Mouse (Mus musculus) MEL-GATA-1-ER (cell line): ENCODE results near the gene Col4a1.

ENCODE experiments used
- DNase-seq: peaks from one replicate; pipeline ENCODE4 v3.0.0-alpha.2; 2012; ENCODE audit warnings: low read depth; ENCODE audit errors: extremely low read depth

Gene Col4a1

GRCm38 (mm10) chr8:11266471-11266870 lies 46.2 kb downstream of the Col4a1 start:
- no peak for DNase-seq

DNA sequence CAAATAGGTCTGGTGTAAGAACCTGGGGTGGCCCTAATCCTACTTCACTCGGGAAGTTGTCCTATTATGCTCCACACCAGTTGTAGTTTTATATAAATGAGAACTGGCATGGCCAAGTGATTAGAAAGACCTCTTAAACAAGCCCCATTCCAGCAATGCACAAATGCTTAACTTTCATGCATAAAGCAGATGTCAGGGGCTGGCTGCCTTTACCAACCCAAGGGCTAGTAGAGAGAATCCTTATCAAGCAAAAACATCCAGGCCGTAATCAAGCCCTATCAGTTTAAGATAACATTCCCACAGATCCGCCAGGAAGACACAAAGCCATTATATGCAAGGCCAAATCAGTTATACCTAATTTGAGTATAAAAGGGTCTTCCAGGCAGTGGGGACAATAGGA lies 46.7 kb downstream of the Col4a1 start:
- no peak for DNase-seq

GRCm38 (mm10) chr8:11263848-11264247 lies 48.8 kb downstream of the Col4a1 start:
- no peak for DNase-seq

- no peak for DNase-seq
These were observed 50.4 kb downstream of the Col4a1 start for GRCm38 (mm10) chr8:11262031-11262735.

GRCm38 (mm10) chr8:11259832-11260615 lies 52.6 kb downstream of the Col4a1 start:
- no peak for DNase-seq

DNA sequence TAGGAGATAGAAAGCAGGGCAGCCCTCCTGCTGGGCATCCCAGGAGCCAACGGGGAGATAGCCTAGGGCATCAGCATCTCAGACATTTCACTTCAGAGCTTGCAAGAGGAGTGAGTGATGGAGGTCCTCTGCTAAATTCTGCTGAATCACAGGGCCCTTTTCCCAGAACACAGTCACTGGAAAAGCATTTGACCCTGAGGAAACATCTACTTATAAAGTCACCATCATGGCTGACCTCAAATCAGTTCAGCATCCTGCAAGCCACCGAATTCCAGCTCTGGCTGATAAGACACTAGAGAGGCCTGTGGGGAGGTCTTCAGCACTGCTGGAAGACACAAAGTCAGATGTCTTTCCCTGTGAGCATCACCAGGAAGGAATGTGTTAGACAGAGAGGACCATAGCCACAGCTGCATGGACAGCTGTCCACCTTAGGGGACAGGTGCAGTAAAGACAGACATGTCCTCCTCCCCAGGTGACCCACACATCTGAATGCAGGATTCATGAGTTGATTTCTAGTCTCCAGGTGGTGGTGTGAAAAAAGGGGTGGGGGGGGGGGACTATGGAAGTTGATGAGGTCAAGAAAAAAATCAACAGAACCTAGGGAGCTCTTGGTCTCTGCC lies 54.0 kb downstream of the Col4a1 start:
- DNase-seq = no peak

- DNase-seq = no peak
These were observed 55.3 kb downstream of the Col4a1 start for GRCm38 (mm10) chr8:11257079-11258017.

- no peak for DNase-seq
These were observed 56.2 kb downstream of the Col4a1 start for GRCm38 (mm10) chr8:11256405-11256804.

DNA sequence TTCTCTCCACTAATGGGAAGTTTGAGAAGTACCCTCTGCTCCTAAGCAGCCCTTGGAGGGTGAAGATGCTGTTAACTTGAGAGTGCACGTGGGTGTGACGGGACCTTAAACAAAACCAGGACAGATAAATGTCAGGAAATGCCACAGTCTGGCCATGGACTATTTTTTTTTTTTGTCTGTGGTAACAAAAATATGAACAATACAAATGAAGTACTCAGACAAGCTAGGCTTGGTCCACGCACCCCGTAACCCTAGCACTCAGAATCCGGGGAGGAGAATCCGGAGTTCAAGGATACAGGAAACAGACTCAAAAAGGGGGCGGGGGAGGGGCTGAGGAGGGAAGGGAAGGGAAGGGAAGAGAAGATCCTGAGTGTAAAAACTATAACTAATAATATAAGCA lies 56.9 kb downstream of the Col4a1 start:
- no peak for DNase-seq

DNA sequence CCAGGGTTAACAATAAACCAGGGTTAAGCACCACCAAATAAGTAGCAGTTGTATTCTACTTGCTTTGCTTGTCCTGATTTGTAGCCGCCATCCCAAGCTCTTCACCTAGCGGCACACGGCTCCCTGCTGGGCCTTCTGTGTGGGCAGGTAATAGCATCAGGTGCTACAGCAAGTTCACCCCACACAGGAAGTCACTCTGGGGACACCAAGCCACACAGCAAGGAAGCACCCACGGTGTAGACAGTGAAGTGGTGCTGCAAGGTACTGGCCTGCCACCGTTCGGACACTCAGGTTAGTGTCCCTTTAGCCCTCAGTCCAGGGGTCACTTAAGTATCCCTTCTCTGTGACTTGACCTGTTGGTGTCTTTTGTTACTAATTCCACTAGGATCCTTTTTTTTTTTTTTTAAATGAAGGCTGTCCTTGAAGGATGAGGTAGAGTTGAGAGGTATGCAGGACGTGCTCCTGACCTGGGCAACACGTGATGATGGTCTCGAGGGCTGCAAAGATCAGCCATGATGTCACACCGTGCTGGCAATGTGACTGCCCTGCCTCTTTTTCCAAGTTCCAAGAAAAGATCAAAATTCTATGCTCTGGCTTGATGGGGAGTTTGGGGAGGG lies 57.6 kb downstream of the Col4a1 start:
- DNase-seq = no peak

- DNase-seq = no peak
These were observed 58.1 kb downstream of the Col4a1 start for GRCm38 (mm10) chr8:11254510-11254909.

GRCm38 (mm10) chr8:11253556-11253955 lies 59.1 kb downstream of the Col4a1 start:
- DNase-seq = no peak

DNA sequence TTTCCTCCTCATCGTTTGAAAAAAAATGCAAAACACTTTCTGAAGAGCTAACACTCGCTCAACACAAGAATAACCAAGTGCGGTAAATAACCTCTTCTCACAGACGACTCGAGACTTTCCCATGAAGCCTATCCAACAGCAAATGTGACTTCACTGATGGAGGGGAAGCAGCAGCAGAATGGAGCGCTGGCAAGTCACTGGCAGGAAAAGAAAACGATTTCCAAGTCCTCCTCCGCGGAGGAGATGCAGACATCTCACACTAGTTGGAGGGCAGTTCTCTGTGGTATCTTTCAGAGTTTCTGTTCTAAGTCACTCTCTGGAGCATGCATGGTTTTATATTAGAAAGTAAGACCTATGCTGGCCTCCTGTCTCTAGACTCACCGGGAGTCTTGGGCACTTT lies 59.6 kb downstream of the Col4a1 start:
- no peak for DNase-seq

DNA sequence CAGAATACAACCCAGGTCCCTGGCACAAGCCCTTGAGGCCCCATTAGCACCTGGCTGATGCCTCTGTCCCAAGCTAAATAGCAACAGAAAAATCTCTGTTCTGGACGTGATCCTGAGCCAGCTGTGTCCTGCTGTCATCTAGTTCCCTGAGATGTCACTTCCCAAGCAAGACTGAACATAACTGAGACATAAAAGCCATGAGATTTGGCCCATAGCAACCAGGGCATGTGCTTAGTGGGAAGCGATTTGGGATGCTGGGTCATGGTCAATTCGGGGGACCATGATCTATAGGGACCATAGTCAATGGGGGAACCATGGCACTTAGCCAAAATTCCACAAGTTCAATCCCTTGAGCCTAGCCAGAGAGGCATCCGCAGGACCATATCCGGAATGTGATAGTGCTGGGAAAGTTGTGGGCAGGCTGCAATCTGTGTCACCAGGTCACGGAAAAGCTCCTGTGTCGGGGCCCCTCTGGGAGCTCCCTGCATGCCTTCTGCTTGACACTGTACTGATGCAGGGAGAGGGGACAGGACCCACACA lies 60.3 kb downstream of the Col4a1 start:
- no peak for DNase-seq

- no peak for DNase-seq
These were observed 62.5 kb downstream of the Col4a1 start for GRCm38 (mm10) chr8:11250149-11250548.

DNA sequence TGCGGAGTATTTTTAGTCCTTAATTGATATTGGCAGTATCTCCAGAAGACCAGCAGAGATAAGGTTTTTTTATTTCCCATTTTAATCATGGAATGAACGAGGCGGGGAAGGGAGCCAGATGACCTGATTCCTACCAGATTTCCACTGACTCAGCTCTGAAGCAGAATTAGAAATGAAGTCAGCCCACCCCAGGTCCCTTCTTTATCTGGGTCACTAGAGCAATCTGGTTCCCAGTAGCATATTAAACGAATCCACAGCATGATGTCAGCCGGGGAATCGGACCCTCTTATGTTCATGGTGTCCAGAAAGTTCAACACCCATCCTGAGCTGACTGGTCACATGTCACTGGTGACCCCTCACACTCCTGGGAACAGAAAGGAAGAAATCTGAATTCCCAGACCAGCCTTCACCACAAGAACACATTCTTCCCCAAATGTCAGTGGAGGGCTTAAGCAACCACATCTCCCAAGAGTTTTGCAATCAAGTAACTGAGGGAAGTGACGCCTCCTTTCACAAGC lies 63.0 kb downstream of the Col4a1 start:
- no peak for DNase-seq

GRCm38 (mm10) chr8:11248712-11249111 lies 63.9 kb downstream of the Col4a1 start:
- DNase-seq = no peak

DNA sequence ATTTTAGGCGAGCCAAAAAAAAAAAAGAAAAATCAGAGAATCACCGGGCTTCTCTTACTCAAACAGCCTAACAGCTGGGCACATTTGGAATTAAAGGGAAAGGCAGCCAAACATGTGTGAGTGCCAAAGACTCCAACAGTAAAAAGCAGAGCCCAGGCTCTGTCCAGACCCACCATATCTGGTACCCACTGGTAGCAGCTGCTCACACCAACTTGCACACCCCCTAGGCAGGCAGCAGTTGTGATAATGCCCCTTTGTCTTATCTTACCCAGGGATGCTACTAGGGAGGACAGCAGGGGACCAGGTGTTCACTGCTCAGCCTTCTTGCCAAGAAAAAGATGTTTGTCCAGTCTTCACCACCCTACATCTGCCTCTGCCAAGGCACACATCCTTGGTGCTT lies 71.1 kb downstream of the Col4a1 start:
- DNase-seq = no peak

- no peak for DNase-seq
These were observed 77.8 kb downstream of the Col4a1 start for GRCm38 (mm10) chr8:11234879-11235210.

- DNase-seq = no peak
These were observed 78.3 kb downstream of the Col4a1 start for GRCm38 (mm10) chr8:11234151-11234878.
